Mouse (Mus musculus) olfactory bulb, adult 2 months (tissue): ENCODE results near the gene Kcnq1. TPM values are rescaled to one million over a fixed set of nuclear protein-coding genes. Genes with fewer than 3 reads are reported as not detected.

Source experiments
- H3K27ac ChIP-seq: fragments of 200-500 bp; 2 replicates; pipeline ENCODE4 v1.5.1; 2012; ENCODE audit warnings: low read depth, low read length; ENCODE audit not compliant: insufficient read depth
- H3K4me1 ChIP-seq: fragments of 200-500 bp; 2 replicates; pipeline ENCODE4 v1.6.1; 2012; ENCODE audit warnings: low read length; ENCODE audit not compliant: control insufficient read depth, insufficient read depth
- H3K4me3 ChIP-seq: fragments of 200-500 bp; 2 replicates; pipeline ENCODE4 v1.5.1; 2012; ENCODE audit warnings: mild to moderate bottlenecking, low read depth, low read length, moderate library complexity; ENCODE audit not compliant: insufficient read depth
- CTCF ChIP-seq: fragments of 200-500 bp; IDR thresholded peaks from 2 replicates; pipeline ENCODE4 v1.5.1; 2012; ENCODE audit warnings: low read depth, mild to moderate bottlenecking, low read length, moderate library complexity; ENCODE audit not compliant: insufficient read depth
- POLR2A ChIP-seq: fragments of 200-500 bp; IDR thresholded peaks from 2 replicates; pipeline ENCODE4 v1.6.1; 2012; ENCODE audit warnings: mild to moderate bottlenecking, low read depth, low read length, moderate library complexity; ENCODE audit not compliant: insufficient read depth
- WGBS: fragments of 180-500 bp; shearing (Covaris S2); methylation state at CpG from one replicate; pipeline ENCODE4 v1.1.7; 2018; 5-methylcytosine and 5-hydroxymethylcytosine counted together
- polyA plus RNA-seq: library from polyadenylated mRNA; stranded (reverse); fragments of >200 nt; gene quantifications from 2 replicates; pipeline ENCODE4 v1.2.4, GENCODE M21; 2012; ENCODE audit warnings: low replicate concordance; ENCODE audit not compliant: missing spikeins, insufficient read depth, insufficient read length

Gene Kcnq1
- polyA plus RNA-seq, 1 experiment, result not detected

DNA sequence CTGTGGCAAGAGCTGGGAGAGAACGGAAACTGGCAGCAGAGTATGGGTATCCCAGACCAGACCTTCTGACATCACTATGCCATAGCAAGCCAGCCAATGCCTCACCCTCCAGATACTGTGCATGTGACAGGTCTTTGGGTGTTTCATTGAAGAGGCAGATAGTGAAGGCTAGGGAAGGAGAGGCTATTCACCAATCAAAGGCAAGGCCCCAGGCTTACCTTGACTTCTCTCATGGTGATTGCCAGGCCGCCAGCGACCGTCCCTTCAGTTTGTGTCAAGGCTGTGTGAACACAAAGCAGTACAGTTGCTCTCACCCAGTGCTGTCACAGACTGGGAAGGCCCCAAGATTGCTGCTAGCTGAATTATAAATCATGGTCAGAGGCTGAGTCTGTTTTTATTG lies 75.1 kb downstream of the Kcnq1 start:
- Histone ChIP-seq H3K27ac (no peak overlapping the region), H3K4me1 (peaks cover 3% of the 10 kb centered on the region), H3K4me3 (no peak overlapping the region)
- TF ChIP-seq CTCF (no peak), POLR2A (no peak)
- 95% methylated on average over 4 of the region's 4 CpGs for WGBS

- TF ChIP-seq POLR2A, result no peak
- WGBS, result 84% methylated on average over 6 of the region's 6 CpGs
- peaks cover 3% of the 10 kb centered on the region for H3K4me1 ChIP-seq
- H3K27ac ChIP-seq, result no peak overlapping the region
- H3K4me3 ChIP-seq, result no peak overlapping the region
Measured at GRCm38 (mm10) chr7:143185506-143185905, 79.3 kb downstream of the Kcnq1 start.

DNA sequence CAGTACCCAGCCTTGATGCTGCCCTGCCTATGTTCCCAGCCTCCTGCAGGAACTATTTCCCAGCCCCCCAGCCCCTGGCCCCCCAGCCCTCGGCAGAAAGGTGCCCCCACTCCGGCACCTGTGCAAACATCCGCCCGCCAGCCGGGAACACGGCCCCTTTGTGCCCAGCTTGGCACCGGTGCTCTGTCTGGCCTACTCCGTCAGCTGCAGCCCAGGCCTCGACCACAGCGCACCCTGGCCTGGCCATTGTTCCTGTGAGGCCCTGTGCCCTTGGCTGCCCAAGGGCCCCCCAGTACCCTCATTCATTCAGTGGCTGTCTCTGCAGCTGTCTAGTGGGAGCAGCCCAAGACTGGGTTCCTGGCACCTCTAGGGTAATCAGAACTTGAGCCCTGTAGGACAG lies 80.2 kb downstream of the Kcnq1 start:
- WGBS, result 58% methylated on average over 10 of the region's 10 CpGs
- TF ChIP-seq CTCF, result no peak
- TF ChIP-seq POLR2A, result no peak
- Histone ChIP-seq H3K4me3 (no peak overlapping the region), H3K27ac (no peak overlapping the region), H3K4me1 (no peaks in the 10 kb centered on the region)

GRCm38 (mm10) chr7:143187181-143187580 lies 81.0 kb downstream of the Kcnq1 start:
- 93% methylated on average over 3 of the region's 3 CpGs for WGBS
- H3K4me1 ChIP-seq, result no peaks in the 10 kb centered on the region
- TF ChIP-seq POLR2A (no peak), CTCF (no peak)
- H3K27ac ChIP-seq, result no peak overlapping the region
- H3K4me3 ChIP-seq, result no peak overlapping the region

DNA sequence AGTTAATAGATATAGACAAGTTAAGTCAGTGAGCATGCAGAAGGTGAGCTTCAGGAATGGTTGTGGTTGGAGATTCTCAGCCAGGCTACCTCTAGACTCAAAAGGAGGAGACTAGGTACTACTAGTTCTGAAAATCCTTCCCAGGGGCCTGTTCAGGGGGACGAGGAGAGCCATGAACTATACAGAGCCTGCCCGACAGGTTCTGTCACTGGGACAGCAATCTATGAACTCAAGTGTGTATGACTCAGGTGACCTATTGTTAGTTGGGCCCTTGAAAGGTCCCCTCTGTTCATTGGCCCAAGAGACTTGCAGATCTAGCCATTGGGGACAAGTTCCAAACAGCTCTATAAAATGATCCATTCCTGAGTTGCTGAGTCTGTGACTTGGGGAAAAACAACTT lies 82.4 kb downstream of the Kcnq1 start:
- Histone ChIP-seq H3K4me1 (no peaks in the 10 kb centered on the region), H3K4me3 (no peak overlapping the region), H3K27ac (no peak overlapping the region)
- WGBS, result 91% methylated on average over 2 of the region's 2 CpGs
- TF ChIP-seq POLR2A, result no peak
- no peak for TF ChIP-seq CTCF

DNA sequence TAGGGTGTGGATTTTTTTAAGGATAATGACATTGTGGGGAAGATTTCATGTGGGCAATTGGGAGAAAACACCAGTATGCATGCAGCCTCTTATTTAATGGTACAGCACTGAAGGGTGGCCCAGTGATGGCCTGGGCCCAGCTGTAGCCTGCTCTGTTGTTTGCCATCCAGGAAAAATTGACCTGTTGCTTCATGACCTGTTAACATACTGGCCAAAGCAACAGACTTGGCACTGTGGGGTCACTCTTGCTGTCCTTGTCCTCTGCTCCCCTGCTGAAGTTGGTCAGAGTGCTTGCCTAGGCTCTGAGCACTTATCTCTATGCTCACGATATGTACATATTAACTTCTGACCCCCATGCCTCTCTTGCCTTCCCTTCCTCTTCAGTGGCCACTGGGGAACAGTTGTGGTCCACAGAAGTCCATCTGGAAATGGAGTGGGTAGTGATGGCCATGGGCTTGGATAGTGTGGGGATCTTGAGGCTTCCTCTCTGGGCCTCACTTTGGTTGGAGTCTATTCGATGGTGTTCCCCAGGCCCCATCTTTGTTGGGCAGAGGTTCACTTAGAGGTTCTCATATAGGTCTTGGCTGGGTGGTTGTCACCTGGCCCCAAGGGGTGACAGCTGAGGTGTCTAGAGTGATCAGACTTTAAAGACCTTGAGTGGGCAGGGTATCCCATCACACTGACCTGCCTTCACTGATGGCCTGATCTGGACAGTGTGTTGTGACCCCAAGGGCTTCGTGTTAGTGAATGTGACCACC lies 84.0 kb downstream of the Kcnq1 start:
- H3K4me3 ChIP-seq, result no peak overlapping the region
- TF ChIP-seq POLR2A, result no peak
- no peak for TF ChIP-seq CTCF
- no peak overlapping the region for H3K27ac ChIP-seq
- H3K4me1 ChIP-seq, result no peaks in the 10 kb centered on the region
- WGBS, result 98% methylated on average over 3 of the region's 3 CpGs

- WGBS, result 85% methylated on average over 5 of the region's 5 CpGs
- H3K27ac ChIP-seq, result no peak overlapping the region
- no peaks in the 10 kb centered on the region for H3K4me1 ChIP-seq
- TF ChIP-seq POLR2A, result no peak
- TF ChIP-seq CTCF, result no peak
- H3K4me3 ChIP-seq, result no peak overlapping the region
Measured at GRCm38 (mm10) chr7:143190911-143191310, 84.7 kb downstream of the Kcnq1 start.

GRCm38 (mm10) chr7:143192392-143192791 lies 86.2 kb downstream of the Kcnq1 start:
- WGBS, result 90% methylated on average over 7 of the region's 7 CpGs
- TF ChIP-seq POLR2A, result no peak
- no peak for TF ChIP-seq CTCF
- H3K4me1 ChIP-seq, result no peaks in the 10 kb centered on the region
- H3K27ac ChIP-seq, result no peak overlapping the region
- H3K4me3 ChIP-seq, result no peak overlapping the region

- no peak overlapping the region for H3K4me3 ChIP-seq
- TF ChIP-seq POLR2A, result no peak
- no peak for TF ChIP-seq CTCF
- H3K4me1 ChIP-seq, result peaks cover 7% of the 10 kb centered on the region; the same call in 1 of the 2 replicates
- H3K27ac ChIP-seq, result no peak overlapping the region
- WGBS, result 94% methylated on average over 7 of the region's 7 CpGs
Measured at GRCm38 (mm10) chr7:143194064-143194463, 87.9 kb downstream of the Kcnq1 start.
